Mouse (Mus musculus): ENCODE measurements around the gene Tmem126b. TPM values are rescaled to one million over a fixed set of nuclear protein-coding genes. Genes with fewer than 3 reads are reported as not detected.
A peak's percentile ranks its signal among the peaks of the same experiment; 100 is the strongest.

Tmem126b gene
- total RNA-seq, 4 experiments from 2014 or later, result 23.0 to 27.5 (median 24.6) TPM

DNA sequence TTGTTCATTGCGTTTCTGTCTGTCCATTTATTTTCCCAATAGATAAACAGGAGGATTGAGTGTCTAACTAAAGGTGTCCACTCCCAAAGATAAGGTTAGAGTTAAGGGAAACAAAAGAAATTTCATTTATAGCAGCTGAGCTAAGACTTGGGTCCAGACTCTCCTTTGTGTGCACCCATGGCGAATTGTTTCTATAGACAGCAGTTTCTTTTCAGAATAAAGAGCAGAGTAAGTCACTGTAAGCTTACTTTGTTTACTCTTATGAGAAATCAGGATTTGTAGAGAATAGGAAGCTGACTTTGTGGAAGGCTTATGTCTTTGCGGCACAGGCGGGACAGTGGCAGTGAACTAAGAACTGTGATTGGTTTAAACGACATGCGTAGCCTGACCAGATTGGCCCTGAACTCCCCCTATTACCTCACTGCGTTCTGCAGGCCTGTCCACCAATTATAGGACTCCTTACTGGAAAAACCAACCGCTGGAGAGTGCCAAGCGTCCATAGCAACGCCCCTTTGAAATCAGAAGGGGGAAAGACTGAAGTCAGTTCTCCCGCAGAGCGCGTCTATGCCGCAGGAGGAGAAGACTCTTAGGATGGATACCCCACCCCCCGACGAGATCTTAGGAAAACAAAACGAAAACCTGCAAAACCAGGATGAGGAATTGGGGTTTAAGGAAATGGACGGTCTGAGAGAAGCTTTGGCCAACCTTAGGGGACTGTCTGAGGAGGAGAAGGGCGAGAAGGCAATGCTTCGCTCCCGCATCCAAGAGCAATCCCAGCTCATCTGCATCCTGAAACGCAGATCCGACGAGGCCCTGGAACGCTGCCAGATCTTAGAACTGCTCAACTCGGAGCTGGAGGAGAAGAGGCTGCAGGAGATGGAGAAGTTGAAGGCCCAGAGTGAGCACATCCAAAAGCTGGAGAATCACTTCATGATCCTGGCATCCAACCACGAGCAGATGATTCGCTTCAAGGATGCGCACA is 49.5 kb downstream of the Tmem126b start, which contains the start of gene Ccdc89:
Gene Ccdc89, plus strand, starts transcription at position 558 of the 982 bp plus-strand sequence.
- peak; percentile 84 for DNase-seq

Other genes starting within 250 kb of the Tmem126b start
- not detected for gene Ccdc83, start 210.2 kb downstream of the Tmem126b start, total RNA-seq (2022)
- gene Sytl2, start 173.7 kb downstream of the Tmem126b start, total RNA-seq (2022), result 1 to 10 TPM; 4.1 to 7.1 (median 6.0) TPM
- 1 to 10 TPM in 1 of 4 experiments, under 1 TPM in 3; 0.35 to 1.1 (median 0.52) TPM for gene Ccdc89, start 49.4 kb downstream of the Tmem126b start, total RNA-seq (2022)
- 10 to 100 TPM; 71.2 to 96.7 (median 93.8) TPM for gene Crebzf, start 33.3 kb downstream of the Tmem126b start, total RNA-seq (2022)
- gene Tmem126a, start 18.8 kb downstream of the Tmem126b start, total RNA-seq (2022), result 10 to 100 TPM; 48.3 to 65.2 (median 59.5) TPM
- 100 to 1,000 TPM; 134 to 175 (median 151) TPM for gene Dlg2, start 671 bp upstream of the Tmem126b start, total RNA-seq (2022)